Mouse (Mus musculus): ENCODE results near the gene Prkd1.

Gene Prkd1

DNA sequence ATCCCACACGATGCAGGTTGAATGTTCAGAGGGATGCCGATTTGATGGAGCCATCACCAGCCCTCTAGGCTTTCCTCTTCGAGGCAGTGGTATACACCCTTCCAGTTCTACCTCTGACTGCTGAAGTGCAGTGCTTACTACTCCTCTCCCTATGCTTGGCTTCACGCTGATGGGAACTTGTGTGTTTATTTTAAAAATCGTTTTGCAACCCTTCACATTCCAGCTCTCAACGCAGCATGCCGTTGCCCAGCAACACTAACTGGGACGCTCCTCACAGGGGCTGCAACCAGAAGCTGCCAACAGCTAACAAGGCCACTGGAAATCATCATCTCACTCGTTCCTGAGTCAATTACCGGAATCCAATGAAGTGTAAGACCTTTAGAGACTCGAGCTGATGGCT lies 296.5 kb downstream of the Prkd1 start:
- no peak for DNase-seq (ENCODE audit: low read depth)

DNA sequence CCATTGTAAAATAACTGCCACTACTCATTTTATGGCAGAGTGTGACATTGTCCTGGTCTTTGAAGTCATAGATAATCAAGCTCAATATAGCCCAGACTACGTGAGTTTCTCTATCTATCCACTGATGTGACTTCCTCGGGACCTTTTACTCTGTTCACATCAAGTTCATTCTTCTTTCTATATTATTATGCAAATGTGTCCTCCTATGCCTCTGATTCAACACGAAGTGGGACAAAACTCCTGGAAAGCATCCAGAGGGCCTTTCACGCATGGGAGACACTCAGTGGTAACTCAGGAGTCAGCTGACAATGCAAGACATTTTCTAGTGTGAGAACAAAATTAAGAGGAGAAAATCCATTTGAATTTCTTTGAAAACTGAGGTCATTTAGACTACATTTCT lies 315.7 kb downstream of the Prkd1 start:
- no peak for DNase-seq (ENCODE audit: low read depth)

DNA sequence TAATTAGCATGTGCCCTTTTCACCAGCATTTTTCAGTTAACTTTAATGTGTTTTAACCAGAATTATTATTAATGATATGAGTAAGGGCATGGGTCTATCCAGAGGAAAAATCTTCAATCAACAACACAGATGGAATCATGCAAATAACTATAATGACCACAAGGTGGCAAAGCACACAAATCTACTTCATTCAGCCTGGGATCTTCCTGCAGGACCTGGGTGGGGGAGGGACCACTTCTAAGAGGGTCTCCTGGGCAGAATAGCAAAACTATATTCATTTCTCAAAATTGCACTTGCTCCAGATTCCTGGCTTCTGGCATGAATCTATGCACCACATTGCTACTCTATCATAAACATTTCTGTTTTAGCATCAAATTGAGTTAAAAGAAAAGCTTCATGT lies 334.3 kb downstream of the Prkd1 start:
- no peak for DNase-seq (ENCODE audit: low read depth)

DNA sequence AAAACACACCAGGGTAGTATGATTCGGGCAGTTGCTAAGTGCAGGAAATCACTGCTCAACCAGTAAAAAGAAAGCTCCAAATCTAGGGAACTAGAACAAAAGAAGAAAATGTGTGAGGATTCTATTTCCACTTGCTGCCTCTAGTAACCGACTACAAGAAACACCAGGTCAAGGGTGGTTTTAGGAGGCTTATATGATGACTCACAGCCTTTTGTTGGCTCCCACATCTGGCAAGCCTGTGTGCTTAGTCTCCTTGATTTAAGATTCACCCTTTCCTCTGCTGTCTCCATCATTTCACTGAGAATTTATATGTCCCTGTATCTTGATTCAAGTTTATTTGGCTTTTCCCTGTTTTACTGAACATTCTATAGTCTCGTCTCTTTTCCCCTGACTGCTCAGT lies 339.6 kb downstream of the Prkd1 start:
- DNase-seq (ENCODE audit: low read depth): no peak

DNA sequence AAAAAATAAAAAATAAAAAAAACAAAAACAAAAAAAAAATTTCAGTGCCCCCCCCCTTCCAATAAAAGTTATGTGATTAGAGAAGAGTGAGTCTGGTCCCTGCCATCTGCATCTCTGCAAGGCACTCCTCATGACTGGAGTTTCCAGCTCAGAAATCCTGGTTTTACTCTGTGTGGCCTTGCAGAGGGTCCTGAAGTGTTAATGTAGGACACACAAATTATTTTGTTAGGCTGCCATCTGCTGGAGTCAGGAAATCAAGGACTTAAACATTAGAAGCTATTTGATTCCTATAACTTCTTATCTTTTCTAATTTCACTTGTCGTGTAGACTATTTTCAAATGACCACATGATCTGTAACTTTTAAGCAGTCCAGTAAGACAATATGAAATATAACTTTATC lies 347.6 kb downstream of the Prkd1 start:
- no peak for DNase-seq (ENCODE audit: low read depth)

DNA sequence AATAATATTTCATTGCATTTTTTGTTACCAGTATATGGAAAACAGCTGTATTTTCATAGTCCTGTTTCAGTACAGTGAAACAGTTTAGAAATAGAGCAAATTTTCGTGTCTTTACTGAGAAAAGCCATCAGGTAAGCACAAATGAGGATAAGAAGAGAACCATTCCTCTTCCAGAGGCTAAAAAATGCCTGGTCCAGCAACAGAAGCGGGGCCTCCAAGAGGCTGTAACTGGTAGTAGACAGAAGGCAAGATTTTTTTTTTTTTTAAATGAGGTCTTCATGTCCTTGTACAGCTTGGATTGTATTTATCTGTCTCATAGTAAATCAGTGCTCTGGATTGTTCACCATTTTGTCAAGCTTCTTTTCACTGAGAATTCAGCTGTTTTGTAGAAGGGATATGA lies 352.8 kb downstream of the Prkd1 start:
- no peak for DNase-seq (ENCODE audit: low read depth)

DNA sequence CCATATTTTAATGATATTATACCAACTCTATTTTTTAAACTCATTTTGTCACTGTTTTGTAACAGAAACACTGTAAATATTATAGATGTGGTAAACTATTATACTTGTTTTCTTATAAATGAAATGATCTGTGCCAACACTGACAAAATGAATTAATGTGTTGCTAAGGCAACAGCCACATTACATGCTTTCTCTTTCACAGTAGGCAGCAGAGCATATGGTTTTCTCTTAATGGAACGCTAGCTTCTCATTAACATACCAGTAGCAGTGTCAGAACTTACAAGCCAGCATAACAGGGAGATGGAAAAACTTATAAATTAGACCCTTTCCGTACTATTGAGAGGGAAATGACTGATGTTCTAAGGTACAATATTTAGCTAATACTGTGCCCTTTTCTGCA lies 353.3 kb downstream of the Prkd1 start:
- DNase-seq (ENCODE audit: low read depth): no peak

DNA sequence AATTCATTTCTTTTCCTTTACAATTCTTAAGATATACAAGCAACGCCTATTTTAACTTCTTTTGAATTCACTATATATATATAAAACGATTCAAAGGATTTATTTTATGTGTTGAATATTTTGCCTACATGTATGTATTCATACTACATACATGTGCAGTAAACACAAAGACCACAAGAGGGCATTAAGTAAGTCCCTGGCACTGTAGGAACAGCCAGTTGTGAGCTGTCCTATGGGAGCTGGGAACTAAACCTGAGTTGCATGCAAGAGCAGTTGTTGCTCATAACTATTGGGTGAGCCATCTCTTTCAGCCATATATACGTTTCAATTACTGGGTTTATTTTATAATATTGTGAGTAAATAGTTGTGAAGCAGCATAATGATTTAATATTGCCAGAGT lies 356.1 kb downstream of the Prkd1 start:
- no peak for DNase-seq (ENCODE audit: low read depth)

All from c-Kit-positive CD71-negative TER-119-negative erythroid progenitor cells, embryonic 14.5 days (primary cell).